Mouse (Mus musculus) cerebellum, adult 18-20 months (tissue): ENCODE data around the gene Zfp219.
"Not testable (repeated sequence)": the region's sequence is repeated elsewhere in the genome, so short reads cannot be mapped to it uniquely, and the experiment has no call there.

Source experiments
- DNase-seq, 2 experiments: peaks; one replicate each; pipeline ENCODE4 v3.0.0; 2021

Gene Zfp219

GRCm38 (mm10) chr14:52020486-52021137 lies at the start of gene Zfp219:
Zfp219 (minus strand) TSS chr14:52020733.
- DNase-seq: peak; percentile 64 to 72

GRCm38 (mm10) chr14:52066135-52066534 lies 45.6 kb upstream of the Zfp219 start:
- no peak for DNase-seq

GRCm38 (mm10) chr14:52061798-52062197 lies 41.3 kb upstream of the Zfp219 start:
- DNase-seq: peak; percentile 54 to 56

GRCm38 (mm10) chr14:52060800-52061199 lies 40.3 kb upstream of the Zfp219 start:
- peak; percentile 94 to 96 for DNase-seq

- DNase-seq: peak; percentile 60 to 71
Measured at GRCm38 (mm10) chr14:52059982-52060381, 39.4 kb upstream of the Zfp219 start.

- DNase-seq: not testable (repeated sequence)
Measured at GRCm38 (mm10) chr14:52052720-52053119, 32.2 kb upstream of the Zfp219 start.

GRCm38 (mm10) chr14:52045966-52046565 lies 25.5 kb upstream of the Zfp219 start:
- no peak for DNase-seq

- DNase-seq: peak; percentile 67 to 75
Measured at GRCm38 (mm10) chr14:52044901-52045678, 24.6 kb upstream of the Zfp219 start.

- DNase-seq: no peak
Measured at GRCm38 (mm10) chr14:52043446-52043845, 22.9 kb upstream of the Zfp219 start.

GRCm38 (mm10) chr14:52042359-52042758 lies 21.8 kb upstream of the Zfp219 start, which contains the start of gene Olfr221:
Olfr221 (minus strand) TSS chr14:52042459.
- DNase-seq: not testable (repeated sequence)

- no peak for DNase-seq
Measured at GRCm38 (mm10) chr14:52039332-52039731, 18.8 kb upstream of the Zfp219 start.

- no peak for DNase-seq
Measured at GRCm38 (mm10) chr14:52035926-52036325, 15.4 kb upstream of the Zfp219 start.

GRCm38 (mm10) chr14:52026342-52026741 lies 5.8 kb upstream of the Zfp219 start:
- no peak for DNase-seq

- DNase-seq: no peak
Measured at GRCm38 (mm10) chr14:52024133-52024532, 3.6 kb upstream of the Zfp219 start.

- peak; percentile 89 to 90 for DNase-seq
Measured at GRCm38 (mm10) chr14:52022709-52023459, 2.4 kb upstream of the Zfp219 start.

- DNase-seq: peak in 1 of 2 experiments; percentile 9
Measured at GRCm38 (mm10) chr14:52022244-52022708, 1.7 kb upstream of the Zfp219 start.

GRCm38 (mm10) chr14:52021568-52022212 lies 1.2 kb upstream of the Zfp219 start:
- DNase-seq: peak in 1 of 2 experiments; percentile 18

- no peak for DNase-seq
Measured at GRCm38 (mm10) chr14:52021138-52021529, 601 bp upstream of the Zfp219 start.

- peak; percentile 98 to 99 for DNase-seq
Measured at GRCm38 (mm10) chr14:52019590-52020340, 768 bp downstream of the Zfp219 start.

GRCm38 (mm10) chr14:52019051-52019589 lies 1.4 kb downstream of the Zfp219 start:
- no peak for DNase-seq
